Mouse (Mus musculus) neural tube, embryonic 10.5 days (tissue): ENCODE data around the gene Lamtor1.
"Not testable (repeated sequence)": the region's sequence is repeated elsewhere in the genome, so short reads cannot be mapped to it uniquely, and the experiment has no call there.

ENCODE experiments used
- DNase-seq: peaks from one replicate; pipeline ENCODE4 v3.0.0-alpha.2; 2017; ENCODE audit warnings: low spot score; ENCODE audit errors: extremely low spot score

The Lamtor1 gene

DNA sequence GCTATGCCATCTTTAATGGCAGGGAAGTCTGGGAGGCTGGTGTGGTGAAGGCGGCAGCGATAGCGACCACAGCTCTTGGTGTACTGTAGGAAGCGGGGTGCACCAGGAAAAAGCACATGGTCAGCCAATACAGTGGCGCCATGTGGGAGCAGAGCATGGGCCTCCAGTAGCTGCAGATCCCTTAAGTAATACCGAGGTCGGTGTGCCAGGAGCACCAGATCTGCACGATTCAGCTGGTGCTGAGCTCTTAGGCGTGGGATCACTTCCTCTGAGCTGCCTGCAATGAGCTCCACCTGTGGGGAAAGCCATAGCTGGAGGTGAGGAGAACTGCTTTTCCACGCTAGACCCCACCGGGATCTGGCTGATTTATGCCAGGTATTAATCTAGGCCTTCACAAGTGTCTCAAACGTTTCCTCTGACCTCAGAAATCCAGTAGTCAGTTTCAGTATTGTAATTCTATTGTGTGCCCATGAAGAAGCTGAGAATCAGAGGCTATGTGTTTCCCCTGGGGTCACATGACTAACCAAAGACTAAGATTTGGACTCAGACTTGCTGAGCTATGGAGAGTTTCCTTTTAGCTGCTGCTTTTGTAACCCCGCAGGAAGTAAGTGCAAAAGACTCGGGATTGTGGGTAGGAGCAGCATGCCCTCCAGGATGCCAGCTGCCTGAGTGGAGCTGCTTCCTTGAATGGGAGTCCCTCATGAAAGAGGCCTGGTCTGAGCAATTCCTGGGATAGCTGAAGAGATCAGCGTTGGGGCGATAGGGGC is 5.2 kb upstream of the Lamtor1 start:
- DNase-seq, result no peak

DNA sequence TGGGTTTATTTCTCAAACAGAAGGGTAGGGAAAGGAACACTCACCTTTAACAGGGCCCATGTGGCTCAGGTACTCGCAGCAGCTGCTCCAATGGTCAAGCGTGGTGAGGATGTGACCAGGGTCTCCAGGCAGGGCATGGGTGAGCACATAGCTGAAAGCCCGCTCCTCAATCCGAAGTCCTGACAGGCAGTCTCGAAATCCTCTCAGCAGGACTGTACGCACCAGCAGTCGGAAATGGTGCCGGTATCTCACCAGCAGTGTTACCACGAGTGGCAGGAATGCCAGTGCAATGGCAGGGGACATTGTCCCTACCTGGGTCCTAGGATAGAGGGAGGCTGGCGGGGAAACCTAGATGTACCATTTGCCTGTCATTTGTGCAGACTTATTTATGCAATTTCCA is 3.7 kb upstream of the Lamtor1 start:
- DNase-seq, result no peak

DNA sequence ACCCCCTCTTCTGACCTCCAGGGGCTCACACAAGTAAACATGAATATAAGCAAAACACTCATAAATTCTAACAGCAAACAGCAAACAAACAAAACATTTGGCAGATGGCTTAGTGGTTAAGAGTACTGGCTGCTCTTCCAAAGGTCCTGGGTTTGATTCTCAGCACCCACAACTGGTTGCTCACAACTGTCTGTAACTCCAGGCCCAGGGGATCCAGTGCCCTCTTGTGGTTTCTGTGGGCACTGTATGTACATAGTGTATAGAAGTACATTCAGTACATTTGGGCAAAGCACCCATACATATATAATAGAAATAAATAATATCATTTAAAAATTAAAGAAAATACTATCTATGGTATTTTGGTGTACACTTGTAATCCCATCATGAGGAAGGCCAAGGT is 2.9 kb upstream of the Lamtor1 start:
- DNase-seq, result no peak

DNA sequence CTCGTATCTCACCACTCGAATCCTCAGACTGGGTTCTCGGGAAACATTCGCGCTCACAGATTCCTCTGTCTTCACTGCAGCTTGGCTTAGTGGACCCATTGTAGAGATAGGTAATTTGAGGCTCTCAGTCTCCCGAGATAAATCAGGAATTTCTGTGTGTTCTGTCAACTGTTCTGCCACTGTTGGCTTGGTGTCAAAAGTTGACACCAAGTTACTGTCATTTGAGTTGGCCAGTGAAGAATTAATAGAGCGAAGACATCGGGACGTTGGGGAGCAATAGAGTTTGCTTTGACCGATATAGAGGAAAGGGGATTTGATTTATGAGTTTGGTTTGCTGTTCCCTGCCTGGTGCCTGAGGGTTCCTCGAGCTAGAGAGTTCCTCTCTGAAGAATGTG is 580 bp downstream of the Lamtor1 start, which contains the start of gene Tomt:
TSS of gene Tomt (minus strand) at position 73 of the 395 bp plus-strand sequence.
- DNase-seq, result no peak

DNA sequence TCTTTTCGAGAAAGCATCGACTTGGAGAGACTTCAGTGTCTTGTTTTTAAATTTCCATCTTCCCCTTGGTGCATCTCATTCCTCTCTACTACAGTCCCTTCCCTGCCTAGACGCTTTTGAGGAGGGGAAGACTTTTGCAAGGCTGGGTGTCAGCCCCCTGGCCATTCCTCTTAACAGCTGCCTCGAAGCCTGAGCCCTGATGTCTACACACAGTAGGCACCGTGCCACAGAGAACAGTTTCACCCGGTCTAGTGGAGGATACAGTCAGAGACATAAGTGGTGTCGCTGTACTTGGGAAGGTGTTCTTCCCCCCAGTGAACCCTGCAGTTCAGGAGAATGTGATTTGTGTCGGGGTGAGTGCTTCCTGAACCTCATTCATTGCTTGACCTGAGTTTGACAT is 992 bp downstream of the Lamtor1 start:
- DNase-seq, result no peak

DNA sequence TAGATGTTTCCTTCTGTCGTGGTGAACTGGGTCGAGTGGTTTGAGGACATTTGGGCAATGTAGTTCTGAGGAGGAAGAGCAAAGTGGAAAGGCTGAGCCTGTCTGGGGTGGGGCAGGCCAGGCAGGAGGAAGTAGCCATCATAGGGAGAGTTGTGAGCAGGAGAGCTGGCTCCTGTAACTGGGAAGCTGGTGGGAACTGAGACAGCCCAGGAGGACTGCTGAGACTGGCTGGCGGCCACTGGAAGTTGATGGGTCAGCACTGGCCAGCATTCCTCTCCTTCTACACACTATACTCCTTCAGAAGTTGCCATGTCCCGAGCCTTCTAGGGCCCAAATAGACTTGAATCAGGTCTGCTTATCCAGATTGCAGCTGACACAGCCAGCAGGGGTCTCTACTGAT is 2.7 kb downstream of the Lamtor1 start:
- DNase-seq, result no peak

DNA sequence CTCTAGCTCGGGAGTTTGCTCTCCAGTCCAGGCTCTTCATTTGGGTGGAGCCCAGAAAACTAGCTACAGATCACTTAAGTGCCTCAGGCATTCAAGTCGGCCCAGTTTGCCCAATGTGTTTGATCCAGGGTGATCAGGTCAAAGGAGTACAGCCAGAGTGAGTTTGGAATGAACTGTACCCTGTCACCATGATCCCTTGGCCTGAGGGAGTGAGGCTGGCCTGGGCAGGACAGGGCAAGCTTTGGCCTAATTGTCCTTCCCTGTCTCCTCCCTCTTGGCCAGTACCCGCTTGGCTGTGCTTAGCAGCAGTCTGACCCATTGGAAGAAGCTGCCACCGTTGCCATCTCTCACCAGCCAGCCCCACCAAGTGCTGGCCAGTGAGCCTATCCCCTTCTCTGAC is 4.4 kb downstream of the Lamtor1 start:
- no peak for DNase-seq

DNA sequence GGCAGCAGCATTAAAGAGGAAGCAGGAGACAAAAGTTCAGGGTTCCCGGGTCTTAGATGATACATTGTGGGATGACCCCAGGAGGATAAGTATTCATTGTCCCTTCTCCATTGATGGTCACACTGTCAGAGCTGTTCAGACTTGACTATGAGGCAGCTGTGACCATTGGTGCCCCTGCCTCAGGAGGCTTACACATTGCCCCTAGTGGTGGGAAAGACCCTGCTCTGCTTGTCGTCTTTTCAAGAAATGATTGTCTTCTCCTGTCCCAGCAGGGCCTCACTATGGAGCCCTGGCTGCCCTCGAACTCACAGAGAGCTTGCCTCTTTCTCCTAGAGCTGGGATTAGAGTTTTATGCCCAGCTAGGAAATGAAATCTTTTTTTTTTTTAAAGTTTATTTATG is 6.3 kb downstream of the Lamtor1 start:
- no peak for DNase-seq

DNA sequence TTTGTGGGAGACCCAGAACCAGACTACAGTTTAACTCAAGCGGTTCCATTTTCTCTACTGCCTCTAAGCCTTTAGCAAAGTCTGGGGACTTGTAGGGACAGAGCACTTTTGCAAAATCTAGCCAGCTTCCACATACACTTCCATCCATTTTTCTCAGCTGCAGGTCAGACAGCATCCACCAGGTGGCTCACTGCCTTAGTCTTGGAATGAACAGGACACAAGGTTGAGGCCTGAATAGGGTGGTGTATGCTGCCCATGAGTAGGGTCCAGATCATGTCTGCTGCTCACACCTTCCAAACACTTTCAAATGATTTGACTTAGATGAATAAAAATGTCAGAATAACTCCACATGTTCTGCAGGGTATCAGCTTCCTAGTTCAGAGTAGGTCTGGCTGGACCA is 12.4 kb downstream of the Lamtor1 start:
- peak; percentile 68 for DNase-seq

DNA sequence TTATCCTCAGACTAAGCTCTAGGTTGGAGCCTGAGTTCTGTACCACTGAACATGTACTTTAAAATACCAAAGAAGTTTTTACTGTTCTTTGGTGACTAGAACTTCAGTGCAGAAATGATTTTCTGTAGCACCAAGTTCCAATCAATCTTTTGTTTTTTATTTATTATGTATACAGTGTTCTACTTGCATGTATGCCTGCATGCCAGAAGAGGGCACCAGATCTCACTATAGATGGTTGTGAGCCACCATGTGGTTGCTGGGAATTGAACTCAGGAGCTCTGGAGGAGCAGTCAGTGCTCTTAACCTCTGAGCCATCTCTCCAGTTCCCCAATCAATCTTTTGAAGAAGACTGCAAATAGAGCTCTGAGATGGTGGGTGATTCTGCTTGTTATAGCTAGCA is 20.2 kb downstream of the Lamtor1 start:
- DNase-seq, result not testable (repeated sequence)

DNA sequence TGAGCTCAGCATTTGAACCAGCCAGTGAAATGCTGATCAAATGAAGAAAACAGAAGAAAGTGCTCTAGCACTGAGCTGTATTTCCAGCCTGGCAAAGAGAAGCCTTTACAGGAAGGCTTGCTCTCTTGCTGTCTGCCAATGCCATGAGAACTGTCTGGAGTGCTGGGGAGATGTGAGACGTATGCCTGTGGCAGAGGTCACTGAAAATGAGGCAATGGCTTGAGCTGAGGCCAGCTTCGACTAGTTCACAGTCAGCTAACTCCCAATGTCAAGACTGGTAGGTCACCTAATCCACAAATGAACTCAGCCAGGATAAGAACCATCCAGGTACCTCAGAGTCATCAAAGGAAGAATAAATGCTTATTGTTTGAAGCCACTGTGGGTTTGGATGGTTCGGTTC is 22.4 kb downstream of the Lamtor1 start:
- no peak for DNase-seq

DNA sequence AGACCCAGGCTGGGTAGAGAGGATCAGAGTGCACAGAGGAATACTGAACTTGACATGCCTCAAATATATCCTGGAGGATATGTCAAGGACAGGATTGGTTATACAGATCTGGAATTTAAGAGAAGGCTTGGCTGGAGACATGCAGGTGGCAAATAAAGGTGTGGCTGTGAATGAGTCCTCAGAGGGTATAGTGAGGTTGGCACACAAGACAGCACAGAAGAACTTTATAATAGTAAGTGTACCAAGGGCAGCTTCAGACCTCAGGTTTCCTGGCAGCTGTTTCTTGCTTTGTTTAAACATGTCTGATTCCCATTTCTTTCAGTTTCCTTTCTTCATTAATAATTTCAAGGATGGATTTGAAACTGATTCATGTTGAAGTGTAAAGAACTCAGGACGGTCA is 26.8 kb downstream of the Lamtor1 start:
- DNase-seq, result no peak

DNA sequence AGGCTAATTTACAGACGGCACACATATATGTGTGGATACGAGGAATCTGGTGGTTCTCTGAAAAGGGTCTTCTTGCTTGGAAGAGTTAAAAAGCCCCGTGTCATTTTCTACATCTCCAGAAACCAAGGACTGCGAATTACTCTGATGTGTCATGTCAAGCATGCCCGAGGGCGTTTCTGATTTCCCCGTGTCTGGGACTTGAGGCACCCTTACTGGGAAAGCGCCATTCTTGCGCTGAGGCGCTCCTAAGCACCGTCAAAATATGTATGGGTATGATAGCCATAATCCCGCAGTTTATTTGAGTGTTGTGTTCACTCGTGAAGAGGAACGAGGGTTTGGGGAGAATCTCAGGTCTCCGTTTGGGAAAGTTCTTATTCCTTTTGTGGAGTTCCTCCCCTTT is 27.6 kb downstream of the Lamtor1 start:
- DNase-seq, result no peak

DNA sequence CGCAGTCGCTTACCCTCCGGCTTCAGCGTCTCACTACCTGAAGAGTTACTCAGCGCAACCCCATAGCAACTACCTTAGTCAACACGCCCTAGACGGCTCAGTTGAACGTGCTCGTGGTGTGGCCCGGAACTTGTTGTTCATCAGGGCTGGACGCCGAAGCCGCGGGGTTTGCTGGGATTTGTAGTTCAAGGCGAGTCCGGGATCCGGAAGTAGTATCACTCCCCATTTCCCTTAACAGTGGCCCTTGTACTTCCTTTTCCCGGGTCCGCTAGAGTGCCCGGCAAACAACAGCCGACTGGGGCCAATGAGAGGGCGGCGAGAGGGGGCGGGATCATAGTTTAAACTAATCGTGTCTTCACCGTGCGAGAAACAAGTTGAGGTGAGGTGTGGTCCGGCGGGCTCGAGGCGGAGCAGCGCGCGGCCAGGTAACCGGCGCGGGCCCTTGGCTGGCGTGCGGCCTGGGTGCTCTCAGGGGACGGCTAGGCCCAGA is 28.1 kb downstream of the Lamtor1 start, which contains the start of the genes Lrrc51 and Numa1:
TSS of gene Lrrc51 (minus strand) at position 145 of the 490 bp plus-strand sequence.
TSS of gene Numa1 (plus strand) at position 361 of the 490 bp plus-strand sequence.
- peak; percentile 95 for DNase-seq

DNA sequence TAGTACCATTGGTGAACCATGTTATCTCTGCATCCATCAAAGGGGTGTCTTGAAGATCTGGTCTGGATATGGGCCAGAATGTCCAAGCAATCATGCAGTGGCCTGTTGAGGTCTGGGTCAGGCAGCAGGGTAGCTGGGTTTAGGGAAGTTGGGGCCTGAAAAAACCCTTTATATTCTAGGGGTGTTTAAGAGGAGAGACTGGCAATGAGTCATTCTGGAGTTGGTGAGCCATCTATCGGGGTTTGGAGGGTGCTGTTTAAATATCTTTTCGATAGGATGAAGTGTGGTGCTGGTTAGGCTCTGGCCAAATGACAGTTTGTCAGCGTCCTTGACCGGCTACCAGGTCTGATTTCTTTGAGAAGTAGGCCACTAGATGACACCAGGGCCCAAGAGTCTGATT is 30.3 kb downstream of the Lamtor1 start:
- DNase-seq, result no peak

DNA sequence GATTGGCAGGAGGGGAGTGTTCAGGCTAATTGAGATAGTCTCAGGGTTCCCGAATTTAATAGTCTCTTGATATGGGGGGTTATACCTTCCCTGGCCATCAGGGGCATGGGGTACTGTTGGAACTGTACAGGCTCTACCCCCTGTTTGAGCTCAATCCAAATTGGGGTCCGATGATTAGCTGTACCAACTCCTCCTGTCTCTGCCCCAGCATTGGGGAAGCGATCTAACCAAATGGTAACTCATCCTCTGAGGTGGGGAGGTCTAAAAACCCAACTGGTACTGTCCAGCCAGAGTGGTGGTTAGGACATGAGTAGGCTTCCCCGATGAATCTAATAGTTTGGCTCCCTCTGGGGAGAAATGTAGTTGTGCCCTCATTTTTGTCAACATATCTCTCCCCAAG is 31.3 kb downstream of the Lamtor1 start:
- DNase-seq, result no peak

DNA sequence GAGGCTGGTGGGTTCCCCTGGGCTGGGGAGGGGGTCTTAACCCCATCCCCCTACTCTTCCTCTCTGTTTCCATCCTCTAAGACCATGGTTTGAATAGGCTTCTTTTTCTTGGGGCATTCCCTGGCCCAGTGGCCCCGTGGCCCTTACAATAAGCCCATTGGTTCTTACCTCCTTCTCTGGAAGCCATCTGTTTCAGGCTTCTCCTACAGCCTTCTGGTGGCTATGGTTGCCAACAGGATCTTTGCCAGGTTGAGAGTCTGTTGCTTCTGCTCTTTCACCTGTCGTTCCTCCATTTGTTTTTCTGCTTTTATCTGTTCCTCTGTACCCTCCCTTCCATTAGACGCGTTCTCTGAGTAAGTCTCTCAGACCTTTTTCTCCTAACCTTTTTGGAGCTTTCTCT is 31.9 kb downstream of the Lamtor1 start:
- no peak for DNase-seq

DNA sequence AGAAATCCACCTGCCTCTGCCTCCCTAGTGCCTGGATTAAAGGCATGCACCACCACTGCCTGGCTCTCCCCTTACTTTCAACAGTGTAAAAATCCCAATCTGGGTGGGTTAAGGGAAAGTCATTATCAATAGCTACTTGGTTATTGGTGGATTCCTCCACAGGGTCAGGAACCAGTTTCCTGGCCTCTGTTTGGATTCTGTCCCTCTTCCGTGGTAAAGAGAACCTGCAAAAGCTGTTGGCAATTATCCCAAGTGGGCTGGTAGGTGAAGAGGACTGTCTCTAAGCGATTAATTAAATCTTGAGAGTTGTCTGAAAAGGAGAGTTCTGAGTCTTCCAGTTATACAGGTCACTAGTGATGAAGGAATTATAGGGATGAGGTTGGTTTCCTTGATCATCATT is 32.6 kb downstream of the Lamtor1 start:
- no peak for DNase-seq

DNA sequence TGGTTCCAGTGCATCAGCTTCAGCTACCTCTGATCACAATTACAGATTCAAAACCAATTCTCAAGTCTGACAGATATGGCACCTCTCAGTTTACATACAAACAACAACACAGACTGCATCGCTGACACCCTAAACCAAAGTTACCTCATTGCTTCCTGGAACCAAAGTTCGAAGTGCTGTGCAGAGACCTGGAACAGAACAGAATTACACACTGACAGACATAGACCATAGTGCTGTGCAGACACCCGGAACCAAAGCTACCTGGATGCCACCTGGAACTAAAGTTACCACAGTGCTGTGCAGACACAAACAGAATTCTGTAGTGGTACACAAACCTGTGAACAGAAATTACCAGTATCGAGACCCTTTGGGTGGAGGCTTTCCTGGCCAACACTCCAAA is 34.1 kb downstream of the Lamtor1 start:
- no peak for DNase-seq

DNA sequence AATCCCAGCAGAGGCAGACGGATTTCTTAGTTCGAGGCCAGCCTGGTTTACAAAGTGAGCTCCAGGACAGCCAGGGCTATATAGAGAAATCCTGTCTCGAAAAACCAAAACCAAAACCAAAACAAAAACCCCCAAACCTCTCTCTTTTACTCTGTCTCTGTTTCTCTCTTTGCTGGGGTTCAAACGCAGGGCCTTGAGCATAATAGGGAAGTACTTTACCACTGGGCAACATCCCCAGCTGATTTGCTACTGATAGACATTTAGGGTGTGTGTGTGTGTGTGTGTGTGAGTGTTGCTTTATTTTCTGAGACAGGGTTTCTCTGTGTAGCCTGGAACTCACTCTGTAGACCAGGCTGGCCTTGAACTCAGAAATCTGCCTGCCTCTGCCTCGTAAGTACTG is 43.3 kb downstream of the Lamtor1 start:
- DNase-seq, result not testable (repeated sequence)

DNA sequence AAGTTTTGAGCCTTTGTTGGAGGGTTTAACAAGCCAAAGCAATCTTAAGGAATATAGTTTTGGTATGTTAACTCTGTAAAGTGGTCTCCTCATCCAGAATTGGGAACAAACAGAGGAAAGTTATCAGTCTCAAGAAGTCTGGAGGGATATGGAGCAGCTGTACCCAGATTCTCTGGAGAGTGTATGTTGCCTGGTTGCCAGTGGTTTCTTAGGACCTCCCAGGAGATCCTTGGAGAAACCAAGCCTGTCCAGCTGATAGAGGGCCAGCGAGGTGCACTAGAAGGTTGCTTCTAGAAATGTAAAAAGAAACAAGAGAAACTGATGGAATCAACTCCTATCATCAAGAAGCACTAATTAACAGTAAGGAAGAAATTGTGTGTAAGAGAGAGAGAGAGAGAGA is 45.9 kb downstream of the Lamtor1 start:
- no peak for DNase-seq

DNA sequence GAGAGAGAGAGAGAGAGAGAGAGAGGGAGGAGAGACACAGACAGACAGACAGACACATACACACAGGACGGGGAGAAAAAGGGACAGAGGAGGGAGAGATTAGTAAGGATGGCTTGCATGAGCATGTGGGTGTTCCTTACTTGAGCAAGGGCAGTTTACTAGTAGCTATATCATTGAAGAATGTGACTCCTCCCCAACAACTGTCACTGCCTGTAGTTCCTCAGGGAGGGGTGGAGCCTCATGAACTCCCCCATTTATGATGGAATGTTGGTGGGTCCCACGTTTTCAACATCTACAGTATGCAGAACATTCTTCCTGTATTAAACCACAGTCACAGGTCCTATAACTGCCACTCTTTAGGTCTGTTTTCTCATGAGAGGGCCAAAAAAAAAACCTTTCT is 46.4 kb downstream of the Lamtor1 start:
- DNase-seq, result no peak

DNA sequence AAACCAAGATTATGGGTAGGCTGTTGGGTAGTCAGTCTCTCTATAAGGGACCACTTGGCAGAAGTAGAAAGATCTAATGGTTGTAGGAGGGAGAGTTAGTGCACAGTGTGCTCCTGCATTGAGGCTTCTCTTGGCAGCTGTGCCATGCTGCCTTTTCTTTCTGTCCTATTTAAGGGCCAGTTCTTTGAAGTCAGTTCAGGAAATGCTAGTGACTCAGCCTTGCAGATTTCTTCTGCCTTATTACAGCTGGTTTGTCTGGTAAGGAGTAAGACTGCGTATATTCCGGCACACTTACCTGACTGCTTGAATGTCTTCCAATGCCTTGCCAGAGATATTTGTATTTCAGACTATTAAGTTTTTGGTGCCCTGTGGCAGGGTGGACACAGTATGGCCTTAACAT is 48.5 kb downstream of the Lamtor1 start:
- no peak for DNase-seq
